Mouse (Mus musculus) myocyte (in vitro differentiated cells): ENCODE measurements around the gene Matn4. TPM values are rescaled to one million over a fixed set of nuclear protein-coding genes. Genes with fewer than 3 reads are reported as not detected.

Experiments
- H3K27me3 ChIP-seq: one replicate; pipeline ENCODE4 v1.6.1; 2011; ENCODE audit not compliant: control insufficient read depth, insufficient read depth, insufficient read length
- H3K36me3 ChIP-seq: one replicate; pipeline ENCODE4 v1.6.1; 2011; ENCODE audit not compliant: control insufficient read depth, insufficient read depth
- H3K4me2 ChIP-seq: one replicate; pipeline ENCODE4 v1.6.1; 2011; ENCODE audit warnings: low read depth, control low read depth
- H3K4me3 ChIP-seq: one replicate; pipeline ENCODE4 v1.5.1; 2011; ENCODE audit warnings: mild to moderate bottlenecking, control low read depth, moderate library complexity
- H3K79me2 ChIP-seq: one replicate; pipeline ENCODE4 v1.6.1; 2011; ENCODE audit not compliant: control insufficient read depth, insufficient read depth
- H3ac ChIP-seq: one replicate; pipeline ENCODE4 v1.6.1; 2011; ENCODE audit not compliant: control insufficient read depth, insufficient read length
- CEBPB ChIP-seq: IDR thresholded peaks from 2 replicates; pipeline ENCODE4 v1.6.1; 2011; ENCODE audit warnings: mild to moderate bottlenecking, moderate library complexity; ENCODE audit not compliant: poor library complexity, insufficient read depth, severe bottlenecking
- E2F4 ChIP-seq: IDR thresholded peaks from one replicate; pipeline ENCODE4 v1.6.1; 2011; ENCODE audit warnings: mild to moderate bottlenecking, control low read depth, moderate library complexity; ENCODE audit not compliant: insufficient read depth
- MAX ChIP-seq: IDR thresholded peaks from one replicate; pipeline ENCODE4 v1.6.1; 2011; ENCODE audit warnings: low read depth, mild to moderate bottlenecking, control low read depth
- MYOD1 ChIP-seq, 3 experiments: IDR thresholded peaks; one replicate each; pipeline ENCODE4 v1.6.1; 2011; ENCODE audit warnings: control low read depth in 2 of 3, low read depth in 2 of 3, mild to moderate bottlenecking in 2 of 3, moderate library complexity in 1 of 3; ENCODE audit not compliant: insufficient read length in 2 of 3, control insufficient read depth in 1 of 3
- MYOG ChIP-seq, 3 experiments: IDR thresholded peaks; one replicate each; pipeline ENCODE4 v1.6.1; 2011; ENCODE audit warnings: control low read depth in 2 of 3, low read depth in 2 of 3, mild to moderate bottlenecking in 2 of 3; ENCODE audit not compliant: insufficient read length in 2 of 3, control insufficient read depth in 1 of 3, insufficient read depth in 1 of 3
- POLR2A ChIP-seq: IDR thresholded peaks from one replicate; pipeline ENCODE4 v1.6.1; 2011; ENCODE audit warnings: low read depth, mild to moderate bottlenecking, control low read depth, moderate library complexity; ENCODE audit not compliant: insufficient read length
- POLR2AphosphoS2 ChIP-seq: IDR thresholded peaks from one replicate; pipeline ENCODE4 v1.6.1; 2011; ENCODE audit warnings: low read depth, control low read depth; ENCODE audit not compliant: insufficient read length
- REST ChIP-seq: IDR thresholded peaks from one replicate; pipeline ENCODE4 v1.6.1; 2011; ENCODE audit warnings: mild to moderate bottlenecking, control low read depth, moderate library complexity; ENCODE audit not compliant: insufficient read depth, insufficient read length
- SRF ChIP-seq: IDR thresholded peaks from one replicate; pipeline ENCODE4 v1.6.1; 2011; ENCODE audit warnings: low read depth; ENCODE audit not compliant: control insufficient read depth, insufficient read length
- TCF12 ChIP-seq: IDR thresholded peaks from one replicate; pipeline ENCODE4 v1.6.1; 2011; ENCODE audit warnings: mild to moderate bottlenecking, control low read depth; ENCODE audit not compliant: poor library complexity, insufficient read depth, severe bottlenecking
- TCF3 ChIP-seq: IDR thresholded peaks from one replicate; pipeline ENCODE4 v1.6.1; 2011; ENCODE audit warnings: low read depth, control low read depth; ENCODE audit not compliant: insufficient read length
- USF1 ChIP-seq: IDR thresholded peaks from one replicate; pipeline ENCODE4 v1.6.1; 2011; ENCODE audit warnings: low read depth, mild to moderate bottlenecking, control low read depth, moderate library complexity
- polyA plus RNA-seq: library from polyadenylated mRNA; unstranded; fragments of >200 nt; fragmentation: generic; extraction: Trizol; gene quantifications from one replicate; pipeline ENCODE4 v1.2.1, GENCODE M21; 2012; ENCODE audit warnings: missing spikeins

Gene Matn4
- polyA plus RNA-seq, 1 experiment = 0.01 TPM

DNA sequence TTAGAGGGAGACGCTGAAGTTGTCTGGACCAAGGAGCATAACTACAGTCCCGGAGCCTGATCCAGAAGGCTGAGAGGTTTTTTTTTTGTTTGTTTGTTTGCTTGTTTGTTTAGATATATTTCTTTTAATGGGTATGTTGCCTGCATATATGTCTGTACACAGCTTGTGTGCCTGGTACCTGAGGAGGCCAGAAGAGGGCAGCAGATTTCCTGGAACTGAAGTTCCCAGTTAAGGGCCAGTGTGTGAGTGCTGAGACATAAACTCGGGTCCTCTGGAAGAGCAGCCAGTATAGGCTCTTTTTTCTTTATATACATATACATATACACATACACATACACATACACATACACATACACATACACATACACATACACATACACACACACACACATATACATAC is 46.6 kb downstream of the Matn4 start:
- H3K36me3 ChIP-seq = no peaks in the 10 kb centered on the region
- TF ChIP-seq SRF = no peak
- TF ChIP-seq CEBPB = no peak
- no peak for TF ChIP-seq MYOG (IDR thresholded peaks at IDR 0.05; ENCODE audit: control insufficient read depth in 1 of 3, insufficient read depth in 1 of 3, insufficient read length in 2 of 3, low read depth in 2 of 3)
- no peak for TF ChIP-seq POLR2A
- TF ChIP-seq TCF3 = no peak
- no peak for TF ChIP-seq E2F4
- no peak for TF ChIP-seq USF1
- no peak for TF ChIP-seq REST
- no peak for TF ChIP-seq POLR2AphosphoS2
- TF ChIP-seq MYOD1 (IDR thresholded peaks at IDR 0.05; ENCODE audit: control insufficient read depth in 1 of 3, insufficient read length in 2 of 3, low read depth in 2 of 3) = no peak
- TF ChIP-seq MAX = no peak
- TF ChIP-seq TCF12 = no peak
- no peak overlapping the region for H3ac ChIP-seq
- no peaks in the 10 kb centered on the region for H3K27me3 ChIP-seq
- no peak overlapping the region for H3K4me3 ChIP-seq
- H3K4me2 ChIP-seq = no peak overlapping the region
- H3K79me2 ChIP-seq = no peaks in the 10 kb centered on the region

- no peaks in the 10 kb centered on the region for H3K27me3 ChIP-seq
- no peaks in the 10 kb centered on the region for H3K36me3 ChIP-seq
- no peak overlapping the region for H3K4me3 ChIP-seq
- TF ChIP-seq CEBPB = peak; percentile 78
- TF ChIP-seq MYOD1 (IDR thresholded peaks at IDR 0.05; ENCODE audit: control insufficient read depth in 1 of 3, insufficient read length in 2 of 3, low read depth in 2 of 3) = no peak
- TF ChIP-seq USF1 = no peak
- TF ChIP-seq POLR2AphosphoS2 = no peak
- TF ChIP-seq REST = no peak
- H3ac ChIP-seq = no peak overlapping the region
- H3K4me2 ChIP-seq = peak overlapping the region; percentile 46
- H3K79me2 ChIP-seq = no peaks in the 10 kb centered on the region
Observed at GRCm38 (mm10) chr2:164356177-164356967, 48.6 kb downstream of the Matn4 start.

DNA sequence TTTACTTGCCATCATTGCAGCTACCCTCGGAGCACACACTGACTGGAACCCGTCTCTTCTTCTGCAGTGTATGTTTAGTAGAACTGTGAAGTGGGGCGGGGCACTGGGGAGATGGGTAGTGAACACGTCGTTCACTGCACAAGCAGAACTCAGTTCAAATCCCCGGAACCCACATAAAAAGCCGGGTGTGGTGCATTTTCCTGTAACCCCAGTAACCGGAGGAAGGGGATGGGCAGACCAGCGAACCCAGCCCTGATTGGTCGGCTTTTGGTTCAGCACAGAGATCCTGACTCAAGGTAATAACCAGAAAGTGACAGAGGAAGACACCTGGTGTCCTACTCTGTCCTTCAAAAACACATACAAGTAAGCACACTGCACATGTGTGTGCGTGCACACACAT is 51.6 kb downstream of the Matn4 start:
- no peaks in the 10 kb centered on the region for H3K36me3 ChIP-seq
- H3K79me2 ChIP-seq = no peaks in the 10 kb centered on the region
- H3ac ChIP-seq = no peak overlapping the region
- TF ChIP-seq E2F4 (no peak), USF1 (no peak), MYOD1 (IDR thresholded peaks at IDR 0.05; ENCODE audit: control insufficient read depth in 1 of 3, insufficient read length in 2 of 3, low read depth in 2 of 3) (no peak), SRF (no peak), MAX (no peak), CEBPB (no peak), TCF12 (no peak), REST (no peak), POLR2A (no peak), POLR2AphosphoS2 (no peak), TCF3 (no peak), MYOG (IDR thresholded peaks at IDR 0.05; ENCODE audit: control insufficient read depth in 1 of 3, insufficient read depth in 1 of 3, insufficient read length in 2 of 3, low read depth in 2 of 3) (no peak)
- no peaks in the 10 kb centered on the region for H3K27me3 ChIP-seq
- H3K4me3 ChIP-seq = no peak overlapping the region
- no peak overlapping the region for H3K4me2 ChIP-seq

GRCm38 (mm10) chr2:164352697-164353096 is 52.3 kb downstream of the Matn4 start:
- Histone ChIP-seq H3K4me2 (no peak overlapping the region), H3K27me3 (no peaks in the 10 kb centered on the region), H3K36me3 (no peaks in the 10 kb centered on the region), H3ac (no peak overlapping the region), H3K79me2 (no peaks in the 10 kb centered on the region), H3K4me3 (no peak overlapping the region)
- TF ChIP-seq MYOD1 (IDR thresholded peaks at IDR 0.05; ENCODE audit: control insufficient read depth in 1 of 3, insufficient read length in 2 of 3, low read depth in 2 of 3) = no peak
- no peak for TF ChIP-seq POLR2AphosphoS2
- TF ChIP-seq USF1 = no peak
- no peak for TF ChIP-seq MAX
- TF ChIP-seq CEBPB = no peak
- no peak for TF ChIP-seq E2F4
- TF ChIP-seq SRF = no peak
- no peak for TF ChIP-seq TCF12
- TF ChIP-seq REST = no peak
- TF ChIP-seq TCF3 = no peak
- TF ChIP-seq MYOG (IDR thresholded peaks at IDR 0.05; ENCODE audit: control insufficient read depth in 1 of 3, insufficient read depth in 1 of 3, insufficient read length in 2 of 3, low read depth in 2 of 3) = no peak
- no peak for TF ChIP-seq POLR2A
